Mouse (Mus musculus) limb, embryonic 12.5 days (tissue): ENCODE measurements around the gene Olfr1371. TPM values are rescaled to one million over a fixed set of nuclear protein-coding genes. Genes with fewer than 3 reads are reported as not detected.

Experiments
- polyA plus RNA-seq: library from polyadenylated mRNA; unstranded; fragments of >200 nt; fragmentation: Nextera tagmentation; extraction: Ambion mirVana; gene quantifications from 2 replicates; pipeline ENCODE4 v1.2.1, GENCODE M21; 2016

The Olfr1371 gene
- polyA plus RNA-seq, 1 experiment from 2014 or later, result not detected

Other genes starting within 250 kb of the Olfr1371 start
- 107 and 109 TPM in 2 replicates for gene Cdkn2aipnl, start 246.3 kb downstream of the Olfr1371 start, polyA plus RNA-seq
- gene Ube2b, start 213.2 kb downstream of the Olfr1371 start, polyA plus RNA-seq, result 244 and 267 TPM in 2 replicates
- gene Cdkl3, start 209.8 kb downstream of the Olfr1371 start, polyA plus RNA-seq, result 13.4 and 15.8 TPM in 2 replicates
- 107 and 108 TPM in 2 replicates for gene Ppp2ca, start 115.3 kb downstream of the Olfr1371 start, polyA plus RNA-seq
- not detected in 2 replicates for gene Olfr1373, start 68.5 kb downstream of the Olfr1371 start, polyA plus RNA-seq
- 871 and 976 TPM in 2 replicates for gene Skp1a, start 18.0 kb upstream of the Olfr1371 start, polyA plus RNA-seq
- gene Tcf7, start 69.0 kb upstream of the Olfr1371 start, polyA plus RNA-seq, result 12.6 and 13.7 TPM in 2 replicates
- 203 and 227 TPM in 2 replicates for gene Vdac1, start 146.9 kb upstream of the Olfr1371 start, polyA plus RNA-seq
- gene 9530068E07Rik, start 182.4 kb upstream of the Olfr1371 start, polyA plus RNA-seq, result 161 and 173 TPM in 2 replicates